In the genomic region with DNA sequence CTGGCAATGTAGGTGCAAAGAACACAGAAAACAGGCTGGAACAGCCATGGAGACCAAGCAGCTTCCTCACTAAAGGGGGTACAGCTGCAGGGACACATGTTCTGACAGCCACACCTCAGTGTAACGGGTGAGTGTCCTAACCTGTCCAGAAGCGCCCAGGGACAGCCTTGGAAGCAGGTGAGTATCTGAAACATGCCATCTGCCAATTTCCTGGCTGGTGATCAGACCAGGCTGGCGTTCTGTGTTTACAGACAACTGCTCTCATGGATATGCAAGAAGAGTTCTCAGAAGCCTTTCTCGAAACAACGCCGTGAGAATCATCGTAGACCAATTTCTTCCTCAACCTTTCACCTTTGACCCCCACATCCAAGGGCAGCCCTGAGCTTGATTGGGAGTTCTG, we compare ENCODE assay signal across 30 mouse cellular contexts.
DNase-seq lines count a peak whose midpoint lies in the region; ATAC-seq lines count a peak whose summit lies in the region.
"Had no signal": no experiment of that assay in that cellular context is flagged by ENCODE, and none has a peak within 500 bp of the region (broad histone marks: within the 10 kb centered on the region; RNA-seq: fewer than 3 reads in every experiment).

No protein-coding gene starts in this region.

- WGBS in forebrain, embryonic 11.5 days = 94% methylated on average over 7 of the region's 7 CpGs
- 87% methylated on average over 7 of the region's 7 CpGs for WGBS in forebrain, embryonic 12.5 days

- no peak overlapping the region for H3K4me2 ChIP-seq in forebrain, embryonic 11.5 days (ENCODE audit: low read depth, low read length, severe bottlenecking)
- H3K4me2 ChIP-seq in forebrain, embryonic 12.5 days = no peak overlapping the region
- H3K4me2 ChIP-seq: embryonic facial prominence, embryonic 15.5 days; heart, embryonic 15.5 days; hindbrain, embryonic 13.5 days; limb, embryonic 13.5 days; liver, embryonic 12.5 days; midbrain, embryonic 11.5 days; neural tube, embryonic 12.5 days had no signal

- intact Hi-C loops in heart, postnatal 10 days (cut with DNase I) = no loop called here

- H3K4me3 ChIP-seq in forebrain, embryonic 11.5 days (ENCODE audit: low read depth, low read length) = no peak overlapping the region
- H3K4me3 ChIP-seq in forebrain, embryonic 12.5 days (replicated peaks) = no peak overlapping the region
- H3K4me3 ChIP-seq: embryonic facial prominence, embryonic 10.5 days; embryonic facial prominence, embryonic 15.5 days; heart, embryonic 10.5 days; heart, embryonic 15.5 days; hindbrain, embryonic 13.5 days; limb, embryonic 13.5 days; liver, embryonic 12.5 days; myocyte; neural tube, embryonic 12.5 days had no signal

- no peak for ATAC-seq in forebrain, embryonic 11.5 days (replicated peaks; ENCODE audit: low FRiP score)
- ATAC-seq in forebrain, embryonic 12.5 days (ENCODE audit: low FRiP score) = no peak
- ATAC-seq: intestine, embryonic 16.5 days; liver, embryonic 12.5 days; liver, postnatal 0 days; Patski had no signal

- H3K4me1 ChIP-seq in forebrain, embryonic 11.5 days (replicated peaks; ENCODE audit: control insufficient read depth, insufficient read depth, low read length) = no peaks in the 10 kb centered on the region
- no peaks in the 10 kb centered on the region for H3K4me1 ChIP-seq in forebrain, embryonic 12.5 days
- H3K4me1 ChIP-seq: embryonic facial prominence, embryonic 15.5 days; heart, embryonic 15.5 days; hindbrain, embryonic 13.5 days; limb, embryonic 13.5 days; liver, embryonic 12.5 days had no signal

- DNase-seq in forebrain, embryonic 11.5 days (ENCODE audit: low spot score) = peak; percentile 46
- DNase-seq in cerebellum, adult 18-20 months = peak; percentile 71 to 76
- DNase-seq in cerebellum, postnatal 10 days = peak; percentile 70 to 73
- DNase-seq in adrenal gland, postnatal 14 days = no peak
- DNase-seq in heart, adult 9 months (ENCODE audit: low spot score in 2 of 2) = no peak
- no peak for DNase-seq in heart, postnatal 10 days
- DNase-seq: adrenal gland, postnatal 10 days; gastrocnemius, postnatal 14 days; heart, postnatal 4 days; kidney, adult 8-10 months; kidney, postnatal 10 days; liver, postnatal 0 days; lung, postnatal 36 days; right cerebral cortex, postnatal 4 days; thymus, adult 18-20 months; thymus, postnatal 25 days had no signal

- no peaks in the 10 kb centered on the region for H3K36me3 ChIP-seq in forebrain, embryonic 11.5 days (ENCODE audit: control insufficient read depth, insufficient read depth, low read length)
- H3K36me3 ChIP-seq in forebrain, embryonic 12.5 days (replicated peaks) = no peaks in the 10 kb centered on the region
- H3K36me3 ChIP-seq: embryonic facial prominence, embryonic 10.5 days; embryonic facial prominence, embryonic 15.5 days; heart, embryonic 15.5 days; hindbrain, embryonic 13.5 days; limb, embryonic 13.5 days; liver, embryonic 12.5 days; neural tube, embryonic 12.5 days had no signal

- H3K27me3 ChIP-seq in forebrain, embryonic 11.5 days (ENCODE audit: control insufficient read depth, insufficient read depth, low read length) = no peaks in the 10 kb centered on the region
- H3K27me3 ChIP-seq in forebrain, embryonic 12.5 days = peaks cover 46% of the 10 kb centered on the region
- H3K27me3 ChIP-seq: embryonic facial prominence, embryonic 15.5 days; heart, embryonic 15.5 days; limb, embryonic 13.5 days; liver, embryonic 12.5 days; Patski had no signal

- H3K27ac ChIP-seq in forebrain, embryonic 11.5 days (ENCODE audit: low read depth, low read length) = no peak overlapping the region
- no peak overlapping the region for H3K27ac ChIP-seq in forebrain, embryonic 12.5 days
- H3K27ac ChIP-seq: embryonic facial prominence, embryonic 10.5 days; embryonic facial prominence, embryonic 15.5 days; heart, embryonic 10.5 days; heart, embryonic 15.5 days; hindbrain, embryonic 13.5 days; limb, embryonic 13.5 days; liver, embryonic 12.5 days; neural tube, embryonic 12.5 days; stomach, postnatal 0 days had no signal

- no peaks in the 10 kb centered on the region for H3K9me3 ChIP-seq in forebrain, embryonic 11.5 days (ENCODE audit: control insufficient read depth, low read length)
- H3K9me3 ChIP-seq in forebrain, embryonic 12.5 days = no peaks in the 10 kb centered on the region
- H3K9me3 ChIP-seq: embryonic facial prominence, embryonic 10.5 days; embryonic facial prominence, embryonic 15.5 days; heart, embryonic 10.5 days; heart, embryonic 15.5 days; hindbrain, embryonic 13.5 days; limb, embryonic 13.5 days; liver, embryonic 12.5 days; neural tube, embryonic 12.5 days had no signal

- H3K9ac ChIP-seq in forebrain, embryonic 11.5 days (ENCODE audit: low read length) = no peak overlapping the region
- no peak overlapping the region for H3K9ac ChIP-seq in forebrain, embryonic 12.5 days
- H3K9ac ChIP-seq: embryonic facial prominence, embryonic 15.5 days; heart, embryonic 15.5 days; hindbrain, embryonic 13.5 days; limb, embryonic 13.5 days; liver, embryonic 12.5 days; liver, postnatal 0 days; neural tube, embryonic 12.5 days had no signal

Comparison
In these comparisons a context has a peak if more than half of its experiments do, and no peak if none do; other contexts are left out.
1. DNase-seq: peak in forebrain, embryonic 11.5 days (single experiment), cerebellum, adult 18-20 months (2 of 2) and cerebellum, postnatal 10 days (2 of 2); none in adrenal gland, postnatal 14 days (single experiment), heart, adult 9 months (0 of 2) and heart, postnatal 10 days (0 of 2).